Mouse (Mus musculus): ENCODE results near the gene Gpr35. TPM values are rescaled to one million over a fixed set of nuclear protein-coding genes. Genes with fewer than 3 reads are reported as not detected.

Gpr35 gene
- polyA plus RNA-seq (2012; rRNA removed): 21.9 and 37.1 TPM in 2 replicates

GRCm38 (mm10) chr1:92950607-92951006 is at the start of gene Gpr35:
TSS of gene Gpr35 (plus strand) at chr1:92950865.
- 36% methylated on average over 5 of the region's 5 CpGs for whole genome bisulfite sequencing
- peak; percentile 78 for DNase-seq (ENCODE audit: low read depth, low spot score)

DNA sequence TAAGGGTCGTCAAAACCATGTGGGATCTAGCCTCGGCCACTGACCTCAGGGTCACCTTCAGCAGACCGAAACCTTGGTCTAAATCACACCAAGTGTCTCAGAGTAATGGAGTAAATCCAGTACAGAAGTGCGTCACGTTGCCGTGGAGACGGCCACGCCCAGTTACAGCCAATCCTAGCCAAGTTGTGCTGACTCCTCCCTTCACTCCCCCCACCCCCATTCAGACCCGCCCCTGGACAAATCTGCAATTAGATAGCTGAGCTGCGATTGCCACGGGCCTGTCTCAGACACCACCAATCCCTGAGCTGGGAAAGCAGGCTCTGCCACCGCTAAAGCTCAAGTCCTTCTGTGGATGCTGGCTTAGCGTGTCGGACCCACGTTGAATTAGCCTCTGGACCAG is 47.9 kb upstream of the Gpr35 start, which contains the start of gene Ankmy1:
TSS of gene Ankmy1 (minus strand) at position 121 of the 400 bp plus-strand sequence.
- 2% methylated on average over 15 of the region's 15 CpGs for WGBS
- DNase-seq (ENCODE audit: low read depth, low spot score): no peak

DNA sequence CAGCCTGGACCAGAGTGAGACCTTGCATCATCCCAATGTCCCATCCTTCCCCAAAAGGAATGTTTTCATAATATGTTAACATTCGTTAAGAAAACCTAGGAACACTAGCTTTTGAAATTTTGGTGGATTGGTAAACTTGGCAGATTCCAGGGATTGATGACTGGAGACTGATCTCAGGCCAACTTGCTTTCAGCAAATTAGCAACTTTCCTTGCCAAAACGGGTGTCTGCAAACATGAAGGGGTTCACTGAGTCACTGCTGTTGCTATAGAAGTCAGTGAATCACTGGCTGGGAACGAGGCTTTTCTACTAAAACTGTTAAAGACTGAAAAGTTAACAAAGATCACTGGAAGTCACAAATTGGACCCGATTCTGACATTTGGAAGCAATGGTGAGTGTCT is 47.0 kb upstream of the Gpr35 start:
- DNase-seq (ENCODE audit: low read depth, low spot score): no peak
- 63% methylated on average over 4 of the region's 4 CpGs for WGBS

DNA sequence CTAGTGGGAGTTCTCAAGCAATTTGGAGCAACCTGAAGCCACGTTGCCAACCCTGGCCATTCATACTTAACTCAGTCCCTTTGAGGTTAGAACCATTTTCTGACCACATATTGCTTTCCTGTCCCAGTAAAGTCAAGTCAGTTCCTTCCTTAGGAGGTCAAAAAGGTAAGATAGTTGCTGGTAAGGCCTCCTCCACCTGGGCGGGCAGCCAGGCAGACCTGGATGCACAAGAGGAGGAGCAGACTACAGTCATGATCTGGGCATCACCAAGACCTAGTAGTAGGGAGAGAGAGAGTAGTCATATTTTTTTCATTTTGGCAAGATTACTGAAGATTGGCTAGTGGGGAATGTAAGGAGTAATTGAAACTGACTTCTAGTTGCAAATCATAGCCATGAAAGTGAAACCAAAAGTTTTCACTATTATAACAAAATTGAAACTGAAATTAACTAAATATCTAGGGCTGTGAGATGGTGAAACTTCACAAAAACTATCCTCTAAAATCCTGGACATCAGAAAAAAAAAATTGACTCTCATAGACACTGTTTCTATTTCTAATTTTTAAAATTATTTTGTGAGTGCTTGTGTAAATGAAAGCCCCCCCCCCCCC is 44.9 kb upstream of the Gpr35 start:
- WGBS: 91% methylated on average over 2 of the region's 2 CpGs

GRCm38 (mm10) chr1:92906779-92907631 is 43.7 kb upstream of the Gpr35 start, which contains the start of gene Dusp28:
TSS of gene Dusp28 (plus strand) at chr1:92906981.
- under 1% methylated on average over 81 of the region's 81 CpGs for WGBS
- no peak for DNase-seq (ENCODE audit: low read depth, low spot score)

More for the DNA sequence above, 44.9 kb upstream of the Gpr35 start:
- no peak for DNase-seq (ENCODE audit: low read depth, low spot score)

GRCm38 (mm10) chr1:92907632-92908360 is 42.9 kb upstream of the Gpr35 start:
- 38% methylated on average over 20 of the region's 20 CpGs for WGBS
- no peak for DNase-seq (ENCODE audit: low read depth, low spot score)

GRCm38 (mm10) chr1:92908664-92909063 is 42.0 kb upstream of the Gpr35 start:
- DNase-seq (ENCODE audit: low read depth, low spot score): no peak
- 99% methylated on average over 3 of the region's 3 CpGs for WGBS

DNA sequence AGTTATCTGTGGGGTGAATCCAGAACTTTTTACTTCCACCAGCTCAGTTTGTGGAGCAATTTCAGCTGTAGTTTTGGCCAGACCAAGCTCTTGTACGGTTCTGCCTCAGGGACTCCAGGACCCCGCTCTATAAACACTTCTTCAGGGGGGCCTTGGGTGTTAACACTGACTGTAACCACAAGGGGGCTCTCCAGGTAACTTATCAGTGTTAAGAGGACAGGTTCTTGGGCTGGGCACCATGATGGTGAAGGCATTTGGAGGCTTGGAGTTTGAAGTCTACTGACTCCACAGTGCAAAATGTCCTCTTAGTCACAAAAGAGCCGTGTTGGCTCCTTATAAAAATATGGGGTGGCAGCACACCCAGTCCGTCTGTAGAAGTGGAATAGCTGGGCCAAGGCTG is 41.6 kb upstream of the Gpr35 start:
- WGBS: 74% methylated on average over 4 of the region's 4 CpGs
- no peak for DNase-seq (ENCODE audit: low read depth, low spot score)

DNA sequence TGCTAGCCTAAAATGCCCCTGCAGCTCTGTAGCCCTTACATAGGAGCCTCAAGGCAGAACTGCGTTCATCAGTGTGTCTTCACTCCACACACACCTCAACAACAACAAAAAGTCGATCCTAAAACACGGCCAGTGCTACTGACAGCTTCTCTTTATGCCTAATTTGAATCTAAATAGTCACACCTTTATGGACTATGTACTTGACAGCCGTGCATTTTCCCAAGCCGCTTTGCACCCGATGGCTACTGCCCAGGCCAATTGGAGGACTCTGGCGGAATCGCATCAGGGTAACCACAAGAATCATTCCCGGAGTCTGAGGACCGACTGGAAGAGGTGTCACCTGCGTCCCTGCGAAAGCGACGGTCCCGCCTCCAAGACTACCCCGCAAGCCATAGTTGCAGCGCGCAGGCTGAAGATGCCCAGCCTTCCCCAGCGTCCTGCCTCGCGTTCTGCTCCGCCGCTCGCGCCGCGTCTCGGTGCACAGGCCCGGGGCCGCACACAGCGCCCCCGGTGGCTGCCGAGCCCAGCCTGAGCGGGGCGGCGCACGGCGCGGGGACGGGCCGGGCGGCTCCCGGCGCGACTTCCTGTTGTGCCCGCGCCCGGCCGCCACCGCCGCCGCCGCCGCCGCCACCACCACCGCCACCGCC is 40.3 kb upstream of the Gpr35 start, which contains the start of gene Rnpepl1:
TSS of gene Rnpepl1 (plus strand) at position 545 of the 647 bp plus-strand sequence.
- DNase-seq (ENCODE audit: low read depth, low spot score): no peak
- under 1% methylated on average over 37 of the region's 57 CpGs for WGBS

DNA sequence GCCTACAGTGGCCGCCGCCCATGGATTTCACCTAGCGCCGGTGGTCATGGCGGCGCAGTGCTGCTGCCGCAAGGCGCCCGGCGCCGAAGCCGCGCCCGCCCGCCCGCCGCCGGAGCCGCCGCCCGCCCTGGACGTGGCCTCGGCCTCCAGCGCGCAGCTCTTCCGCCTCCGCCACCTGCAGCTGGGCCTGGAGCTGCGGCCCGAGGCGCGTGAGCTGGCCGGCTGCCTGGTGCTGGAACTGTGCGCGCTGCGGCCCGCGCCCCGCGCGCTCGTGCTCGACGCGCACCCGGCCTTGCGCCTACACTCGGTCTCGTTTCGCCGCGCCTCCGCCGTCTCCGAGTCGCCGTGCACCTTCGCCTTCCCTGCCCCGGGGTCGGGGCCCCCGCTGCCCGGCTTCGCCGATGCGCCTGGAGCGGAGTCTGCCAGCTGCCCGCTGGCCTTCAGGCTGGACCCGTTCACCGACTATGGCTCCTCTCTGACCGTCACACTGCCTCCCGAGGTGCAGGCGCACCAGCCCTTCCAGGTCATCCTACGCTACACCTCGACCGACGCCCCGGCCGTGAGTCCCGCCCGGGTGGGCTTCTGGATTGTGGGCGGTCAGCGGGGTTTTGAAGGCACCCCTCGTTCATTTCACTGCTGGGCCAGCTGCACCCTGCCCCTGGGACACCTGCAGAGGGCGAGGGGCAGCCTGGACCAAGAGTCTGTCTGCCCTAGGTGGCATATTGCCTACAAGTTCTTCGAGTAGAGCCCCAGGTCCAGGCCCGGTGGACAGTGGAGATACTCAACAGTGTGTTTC is 39.5 kb upstream of the Gpr35 start:
- no peak for DNase-seq (ENCODE audit: low read depth, low spot score)
- WGBS: under 1% methylated on average over 77 of the region's 85 CpGs

DNA sequence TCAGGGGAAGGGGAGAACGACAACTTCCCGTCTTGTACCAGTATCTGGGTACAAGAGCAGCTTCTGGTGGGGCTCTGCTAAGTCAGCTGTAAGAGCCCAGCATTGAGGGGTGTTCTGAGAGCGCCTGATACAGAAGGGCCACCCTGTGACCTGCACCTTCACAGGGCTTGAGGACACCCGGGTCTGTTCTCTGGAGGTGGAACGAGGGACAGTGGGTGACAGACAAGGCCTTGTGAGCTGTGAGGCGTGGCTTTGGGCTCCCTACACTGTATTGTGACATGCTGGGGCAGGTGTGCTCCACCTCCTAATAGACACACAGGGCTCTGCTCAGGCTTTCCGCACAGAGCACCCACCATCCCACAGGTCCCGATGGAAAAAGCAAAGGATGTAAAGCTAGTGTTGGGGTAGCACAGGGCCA is 38.9 kb upstream of the Gpr35 start:
- no peak for DNase-seq (ENCODE audit: low read depth, low spot score)
- WGBS: 15% methylated on average over 8 of the region's 8 CpGs

DNA sequence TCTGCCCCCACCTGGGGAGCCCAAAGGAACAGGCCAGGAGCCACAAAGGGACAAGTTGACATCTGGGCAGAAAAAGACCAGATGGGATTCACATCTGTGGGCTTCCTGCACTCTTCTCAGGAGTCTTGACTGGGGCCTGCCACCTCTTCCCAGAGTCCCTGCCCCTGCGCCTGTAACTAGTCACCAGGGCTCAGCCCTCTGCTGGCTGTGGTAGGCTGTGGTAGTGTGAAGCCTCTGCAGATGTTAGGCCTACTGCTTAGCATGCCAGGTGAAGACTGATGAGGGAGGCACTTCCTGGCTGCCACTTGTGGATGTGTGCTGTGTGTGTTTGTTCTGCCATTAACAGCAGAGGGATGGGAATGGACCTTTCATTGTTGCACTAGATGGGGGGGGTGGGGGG is 38.4 kb upstream of the Gpr35 start:
- WGBS: 25% methylated on average over 1 of the region's 1 CpGs
- no peak for DNase-seq (ENCODE audit: low read depth, low spot score)

GRCm38 (mm10) chr1:92914239-92914638 is 36.4 kb upstream of the Gpr35 start:
- no peak for DNase-seq (ENCODE audit: low read depth, low spot score)
- WGBS: 80% methylated on average over 4 of the region's 4 CpGs

DNA sequence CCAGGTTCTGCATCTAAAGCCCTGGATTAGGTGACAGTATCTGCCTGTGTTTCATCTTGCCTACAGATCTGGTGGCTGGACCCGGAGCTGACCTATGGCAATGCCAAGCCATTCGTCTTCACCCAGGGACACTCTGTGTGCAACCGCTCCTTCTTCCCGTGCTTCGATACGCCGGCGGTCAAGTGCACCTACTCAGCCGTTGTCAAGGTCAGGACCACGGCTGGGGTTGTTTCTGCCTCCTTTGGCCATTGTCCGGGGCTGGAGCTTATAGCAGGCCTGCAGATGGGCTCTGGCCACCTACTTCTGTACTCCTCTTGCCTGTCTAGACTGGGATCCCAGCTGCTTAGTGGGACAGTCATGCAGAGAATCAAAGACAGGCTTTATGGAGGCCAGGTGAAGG is 35.7 kb upstream of the Gpr35 start:
- no peak for DNase-seq (ENCODE audit: low read depth, low spot score)
- WGBS: 90% methylated on average over 11 of the region's 11 CpGs

DNA sequence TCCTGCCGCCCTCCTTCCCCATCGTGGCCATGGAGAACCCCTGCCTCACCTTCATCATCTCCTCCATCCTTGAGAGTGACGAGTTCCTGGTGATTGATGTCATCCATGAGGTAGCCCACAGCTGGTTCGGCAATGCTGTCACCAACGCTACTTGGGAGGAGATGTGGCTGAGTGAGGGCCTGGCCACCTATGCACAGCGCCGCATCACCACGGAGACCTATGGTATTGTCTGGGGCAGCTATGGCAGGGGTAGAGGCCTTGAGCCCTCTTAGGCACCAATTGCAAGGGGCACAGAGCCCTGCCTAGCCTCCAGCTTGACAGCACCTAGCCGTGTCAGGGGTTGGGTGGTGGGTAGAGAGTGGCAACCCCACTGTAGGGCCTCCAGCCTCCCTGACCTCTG is 33.9 kb upstream of the Gpr35 start:
- DNase-seq (ENCODE audit: low read depth, low spot score): no peak
- WGBS: 93% methylated on average over 9 of the region's 9 CpGs

- 94% methylated on average over 11 of the region's 11 CpGs for WGBS
- no peak for DNase-seq (ENCODE audit: low read depth, low spot score)
Observed at GRCm38 (mm10) chr1:92919151-92919550, 31.5 kb upstream of the Gpr35 start.

DNA sequence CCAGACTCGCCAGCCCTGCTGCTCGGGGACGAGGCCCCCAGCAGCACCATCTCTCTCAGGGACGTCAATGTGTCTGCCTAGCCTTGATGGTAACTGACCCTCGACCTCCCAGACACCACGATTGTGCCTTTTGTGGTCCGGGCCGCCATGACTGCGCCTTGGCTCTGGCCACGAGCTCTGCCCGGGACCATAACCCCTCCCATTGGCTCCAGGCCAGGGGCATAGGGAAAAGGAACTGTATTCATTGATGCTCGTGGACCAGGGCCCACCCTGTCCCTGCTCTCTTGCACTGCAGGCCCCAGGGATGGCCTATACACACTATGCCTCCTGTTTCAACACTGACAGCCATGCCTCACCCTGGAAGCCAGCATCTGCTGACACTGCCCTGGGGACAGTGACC is 30.9 kb upstream of the Gpr35 start:
- DNase-seq (ENCODE audit: low read depth, low spot score): no peak

DNA sequence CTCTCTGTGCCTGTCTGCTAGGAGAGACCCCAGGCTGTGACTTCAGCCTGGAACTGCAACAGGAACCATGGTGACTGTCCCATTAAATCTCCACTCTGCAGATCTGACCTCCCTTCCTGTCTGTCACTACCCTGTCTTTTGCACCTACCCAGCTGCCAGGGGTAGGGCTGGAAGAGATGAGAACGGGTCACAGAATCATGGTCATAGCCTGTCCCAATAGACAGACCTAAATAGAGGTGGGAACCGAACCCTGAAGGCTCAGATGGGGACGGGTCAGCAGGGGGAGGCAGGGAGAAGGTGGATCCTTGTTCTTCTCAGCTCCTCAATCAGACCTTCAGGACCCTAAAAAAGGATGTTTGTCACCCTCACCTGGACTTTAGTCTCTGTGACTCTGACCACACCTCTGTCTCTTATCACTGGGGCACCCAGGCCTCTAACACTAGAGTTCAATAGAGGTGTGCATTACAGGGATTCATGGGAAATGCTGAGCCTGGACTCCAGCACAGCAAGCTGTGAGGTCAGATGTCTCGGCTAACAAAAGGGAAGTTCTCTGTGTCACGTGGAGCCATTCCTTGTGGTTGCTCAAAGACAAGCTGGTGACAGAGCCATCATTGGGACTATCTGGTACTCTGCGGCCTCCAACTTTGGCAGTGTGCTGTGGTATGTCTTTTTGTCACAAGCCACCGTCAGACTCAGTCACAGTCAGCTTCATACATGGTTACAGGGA is 30.0 kb upstream of the Gpr35 start:
- no peak for DNase-seq (ENCODE audit: low read depth, low spot score)
- 56% methylated on average over 7 of the region's 7 CpGs for WGBS

More for the DNA sequence above, 30.9 kb upstream of the Gpr35 start:
- WGBS: 63% methylated on average over 12 of the region's 12 CpGs

Data from large intestine, adult 2 months (tissue).